ENCODE assay signal across 13 mouse cellular contexts in the genomic region with DNA sequence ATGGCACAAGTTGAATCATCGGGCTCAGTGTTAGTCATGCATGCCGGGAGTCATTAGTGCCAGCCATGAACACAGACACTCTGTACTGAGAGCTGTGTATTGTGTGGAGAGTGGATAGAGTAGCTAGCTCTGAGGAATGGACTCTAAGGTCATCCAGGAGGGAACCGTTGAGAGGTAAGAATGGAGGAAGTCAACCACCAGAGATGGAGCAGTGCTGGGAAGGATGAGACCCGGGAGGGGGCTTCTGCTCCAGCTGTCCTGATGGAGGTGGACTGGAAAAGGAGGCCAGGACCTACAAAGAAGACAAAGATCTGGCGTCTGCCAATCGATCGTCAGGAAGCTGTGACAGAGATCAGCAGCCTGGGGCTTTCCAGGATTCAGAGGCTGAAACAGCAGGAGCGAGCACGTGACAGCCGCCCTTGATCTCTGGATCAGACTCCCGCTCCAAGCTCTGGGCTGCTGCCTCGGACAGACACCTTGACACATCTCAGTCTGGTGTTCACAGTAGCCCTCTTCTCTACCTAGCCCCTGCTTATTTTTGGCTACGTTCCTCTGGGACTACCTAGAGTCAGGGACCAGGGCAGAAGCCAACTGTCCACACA. TPM values are rescaled to one million over a fixed set of nuclear protein-coding genes. Genes with fewer than 3 reads are reported as not detected.
"Had no signal": no experiment of that assay in that cellular context is flagged by ENCODE, and none has a peak within 500 bp of the region (broad histone marks: within the 10 kb centered on the region; RNA-seq: fewer than 3 reads in every experiment).

No protein-coding gene starts in this region.

- H3K9ac ChIP-seq: kidney, embryonic 15.5 days; liver, embryonic 14.5 days had no signal

- H3K27ac ChIP-seq: kidney, embryonic 15.5 days; left cerebral cortex, adult 2 months; limb, embryonic 10.5 days; liver, embryonic 14.5 days had no signal

- DNase-seq: kidney, adult 18-20 months; lung, adult 2 months; lung, postnatal 36 days; thymus, adult 2 months; thymus, postnatal 25 days had no signal

- H3K4me2 ChIP-seq: kidney, embryonic 15.5 days had no signal

- H3K27me3 ChIP-seq: kidney, embryonic 15.5 days had no signal

- ATAC-seq: inflammation-experienced regulatory T-cells, adult 6 months; lung, postnatal 0 days had no signal

- H3K4me3 ChIP-seq: kidney, embryonic 15.5 days; left cerebral cortex, adult 2 months; limb, embryonic 10.5 days had no signal

- H3K9me3 ChIP-seq: kidney, embryonic 15.5 days; limb, embryonic 10.5 days had no signal

- H3K36me3 ChIP-seq: kidney, embryonic 15.5 days; limb, embryonic 10.5 days had no signal

RNA-seq across cellular contexts. Expression of gene Tnfrsf14, which starts 5.0 kb away (rescaled TPM):
- polyA plus RNA-seq: midbrain, postnatal 0 days; neural tube, embryonic 14.5 days had no signal

RNA-seq across cellular contexts. Expression of gene Hes5, which starts 27.3 kb away (rescaled TPM):
- polyA plus RNA-seq: lung, adult 2 months had no signal
